Mouse (Mus musculus): ENCODE data around the gene Lancl1.

- TF ChIP-seq TAL1 (conservative IDR thresholded peaks at IDR 0.05; ENCODE audit: low read depth, low read length) (no peak), CTCF (IDR thresholded peaks at IDR 0.05; ENCODE audit: low read depth, low read length) (no peak), GATA1 (IDR thresholded peaks at IDR 0.05; ENCODE audit: borderline replicate concordance, low read length) (no peak), POLR2AphosphoS5 (IDR thresholded peaks at IDR 0.05; ENCODE audit: insufficient replicate concordance, low read depth, low read length) (no peak)
Measured at GRCm38 (mm10) chr1:67067561-67067960, 28.9 kb upstream of the Lancl1 start.

Measured in G1E (cell line).